Mouse (Mus musculus) spleen, postnatal 36 days (tissue): ENCODE measurements around the gene Unc119b.

ENCODE experiments used
- DNase-seq, 2 experiments: peaks; one replicate each; pipeline ENCODE4 v3.0.0; 2022; ENCODE audit warnings: low spot score in 2 of 2, mixed read lengths in 1 of 2

Unc119b gene

GRCm38 (mm10) chr5:115091015-115091414, 43.8 kb downstream of the Unc119b start:
- DNase-seq: no peak

GRCm38 (mm10) chr5:115089592-115090268, 45.0 kb downstream of the Unc119b start:
- DNase-seq: no peak

DNA sequence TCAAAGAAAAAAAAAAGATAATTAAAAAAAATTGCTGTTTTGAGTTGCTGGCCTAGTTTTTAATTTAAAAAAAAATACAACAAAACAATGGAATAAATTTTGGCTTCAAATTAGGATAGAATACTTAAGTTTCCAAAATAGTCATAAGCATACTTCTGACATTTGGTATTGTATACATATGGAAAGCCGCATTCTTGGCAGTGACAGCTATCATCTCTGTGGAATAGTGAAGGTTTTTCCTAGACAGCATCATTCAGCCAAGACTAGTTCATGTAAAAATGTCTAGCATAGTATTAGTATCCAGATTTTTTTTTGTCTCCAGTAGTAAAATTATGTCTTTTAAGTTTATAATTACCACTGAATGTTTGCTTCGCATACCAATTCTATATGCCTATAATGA, 49.1 kb downstream of the Unc119b start:
- no peak for DNase-seq

DNA sequence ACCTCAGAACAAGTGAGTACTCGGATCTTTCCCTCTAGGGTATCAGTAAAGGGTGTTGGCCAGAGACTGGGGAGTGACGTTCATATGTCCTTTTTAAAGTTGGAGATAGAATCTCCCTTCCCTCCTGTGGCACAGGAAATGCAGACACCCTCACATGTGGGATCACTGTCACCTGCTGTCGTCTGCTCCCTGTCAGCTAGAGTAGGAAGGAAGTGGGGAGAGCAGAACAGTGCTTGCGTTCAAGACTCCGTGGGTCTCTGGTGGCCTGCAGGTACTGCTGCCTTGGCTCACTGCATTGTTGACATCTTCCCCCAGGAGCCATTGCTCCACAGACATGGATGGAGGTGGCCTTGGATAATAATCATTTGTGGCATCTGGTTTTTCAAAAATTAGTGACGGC, 51.3 kb downstream of the Unc119b start:
- DNase-seq: no peak

- DNase-seq: no peak
These were observed 53.1 kb downstream of the Unc119b start for GRCm38 (mm10) chr5:115081636-115082035.

DNA sequence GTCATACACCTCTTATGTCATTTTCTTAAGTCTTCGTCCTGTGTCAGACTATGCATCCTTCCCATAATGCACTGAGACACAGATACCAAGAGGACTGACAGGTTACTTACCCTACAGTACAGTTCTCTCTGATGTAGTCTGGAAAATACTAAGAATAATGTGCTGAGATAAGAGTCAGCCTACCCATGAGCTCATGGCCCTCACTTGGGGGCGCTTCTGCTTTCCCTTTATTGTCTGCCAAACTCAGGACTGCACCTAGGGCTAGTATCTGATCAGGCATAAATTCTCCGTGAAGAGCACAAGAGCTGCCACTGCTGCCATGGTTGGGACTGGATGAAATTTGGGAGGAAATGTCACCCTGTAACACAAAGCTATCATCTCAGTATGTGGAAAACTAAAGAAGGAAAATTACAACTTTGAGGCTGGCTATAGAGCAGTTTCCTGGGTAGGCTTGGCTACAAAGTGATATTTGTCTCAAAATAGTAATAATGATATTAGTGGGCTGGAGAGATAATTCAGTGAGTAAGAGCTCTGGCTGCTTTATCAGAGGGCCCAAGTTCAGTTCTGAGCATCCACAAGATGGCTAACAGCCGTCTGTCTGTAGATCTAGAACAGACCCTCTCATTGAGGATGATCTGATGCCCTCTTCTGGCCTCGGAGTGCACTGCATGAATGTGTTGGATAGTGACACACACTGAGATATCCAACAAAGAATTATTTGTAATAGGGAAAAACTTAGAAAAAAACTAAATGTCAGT, 58.5 kb downstream of the Unc119b start:
- peak; percentile 61 to 76 for DNase-seq

DNA sequence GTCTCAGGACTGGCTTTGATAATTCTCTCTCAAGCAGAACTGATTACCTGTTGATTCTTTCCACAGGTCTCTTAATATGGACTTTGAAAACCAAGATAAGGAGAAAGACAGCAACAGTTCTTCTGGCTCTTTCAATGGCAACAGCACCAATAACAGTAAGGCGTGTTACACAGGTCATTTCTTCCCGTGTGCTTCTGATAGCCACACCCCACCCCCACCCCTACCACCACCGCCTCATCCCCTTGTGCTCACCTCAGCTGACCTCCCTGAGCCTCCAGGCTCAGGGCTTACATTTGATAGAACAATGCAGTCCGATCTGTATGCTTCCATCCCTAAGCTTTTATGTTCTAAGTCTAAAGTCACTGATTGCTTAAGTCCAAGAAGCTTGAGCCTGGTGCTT, 60.0 kb downstream of the Unc119b start:
- no peak for DNase-seq

- DNase-seq: peak in 1 of 2 experiments; percentile 37
These were observed 61.5 kb downstream of the Unc119b start for GRCm38 (mm10) chr5:115073306-115073705.
